Mouse (Mus musculus) intestine, postnatal 0 days (tissue): Measurements from ENCODE around the gene Atg10. TPM values are rescaled to one million over a fixed set of nuclear protein-coding genes. Genes with fewer than 3 reads are reported as not detected.

Experiments used
- ATAC-seq: fragments of 200-750 bp; cut with Nextera tagmentation; 2 replicates; pipeline ENCODE4 v1.8.0; 2017; ENCODE audit warnings: mild to moderate bottlenecking, moderate TSS enrichment, moderate library complexity
- H3K27ac ChIP-seq: fragments of 300-500 bp; sonication (generic); 2 replicates; pipeline ENCODE4 v1.5.1; 2014; ENCODE audit warnings: mild to moderate bottlenecking, low read depth, low read length, moderate library complexity
- H3K27me3 ChIP-seq: fragments of 300-500 bp; sonication (generic); replicated peaks from 2 replicates; pipeline ENCODE4 v1.6.1; 2014; ENCODE audit warnings: low read length, mixed read lengths; ENCODE audit not compliant: control insufficient read depth, insufficient read depth
- H3K36me3 ChIP-seq: fragments of 300-500 bp; sonication (generic); 2 replicates; pipeline ENCODE4 v1.6.1; 2014; ENCODE audit warnings: mild to moderate bottlenecking, moderate library complexity; ENCODE audit not compliant: control insufficient read depth, insufficient read depth
- H3K4me1 ChIP-seq: fragments of 300-500 bp; sonication (generic); replicated peaks from 2 replicates; pipeline ENCODE4 v1.6.1; 2014; ENCODE audit warnings: antibody characterized with exemption, low read length, mixed read lengths; ENCODE audit not compliant: control insufficient read depth, insufficient read depth
- H3K4me2 ChIP-seq: fragments of 300-500 bp; sonication (generic); replicated peaks from 2 replicates; pipeline ENCODE4 v1.6.1; 2014; ENCODE audit warnings: low read depth, mild to moderate bottlenecking, moderate library complexity
- H3K4me3 ChIP-seq: fragments of 300-500 bp; sonication (generic); 2 replicates; pipeline ENCODE4 v1.5.1; 2014; ENCODE audit warnings: low read depth, low read length
- H3K9ac ChIP-seq: fragments of 300-500 bp; sonication (generic); 2 replicates; pipeline ENCODE4 v1.6.1; 2014; ENCODE audit warnings: mild to moderate bottlenecking, low read depth, low read length
- H3K9me3 ChIP-seq: fragments of 300-500 bp; sonication (generic); 2 replicates; pipeline ENCODE4 v1.6.1; 2016; ENCODE audit warnings: mixed run types; ENCODE audit not compliant: control insufficient read depth
- CTCF ChIP-seq: sonication (generic); IDR thresholded peaks from 2 replicates; pipeline ENCODE4 v1.5.1; 2016; ENCODE audit warnings: low read depth, mild to moderate bottlenecking, control low read depth, antibody characterized with exemption, moderate library complexity
- WGBS: fragments of 180-500 bp; shearing (Covaris S2); extraction: QIAGEN DNeasy Blood & Tissue Kit; methylation state at CpG from one replicate; pipeline ENCODE4 v1.1.7; 2014; 5-methylcytosine and 5-hydroxymethylcytosine counted together
- polyA plus RNA-seq: library from polyadenylated mRNA; unstranded; fragments of >200 nt; fragmentation: Nextera tagmentation; extraction: Ambion mirVana; gene quantifications from 2 replicates; pipeline ENCODE4 v1.2.1, GENCODE M21; 2015

The Atg10 gene
- polyA plus RNA-seq, 1 experiment from 2014 or later: 24.5 TPM

DNA sequence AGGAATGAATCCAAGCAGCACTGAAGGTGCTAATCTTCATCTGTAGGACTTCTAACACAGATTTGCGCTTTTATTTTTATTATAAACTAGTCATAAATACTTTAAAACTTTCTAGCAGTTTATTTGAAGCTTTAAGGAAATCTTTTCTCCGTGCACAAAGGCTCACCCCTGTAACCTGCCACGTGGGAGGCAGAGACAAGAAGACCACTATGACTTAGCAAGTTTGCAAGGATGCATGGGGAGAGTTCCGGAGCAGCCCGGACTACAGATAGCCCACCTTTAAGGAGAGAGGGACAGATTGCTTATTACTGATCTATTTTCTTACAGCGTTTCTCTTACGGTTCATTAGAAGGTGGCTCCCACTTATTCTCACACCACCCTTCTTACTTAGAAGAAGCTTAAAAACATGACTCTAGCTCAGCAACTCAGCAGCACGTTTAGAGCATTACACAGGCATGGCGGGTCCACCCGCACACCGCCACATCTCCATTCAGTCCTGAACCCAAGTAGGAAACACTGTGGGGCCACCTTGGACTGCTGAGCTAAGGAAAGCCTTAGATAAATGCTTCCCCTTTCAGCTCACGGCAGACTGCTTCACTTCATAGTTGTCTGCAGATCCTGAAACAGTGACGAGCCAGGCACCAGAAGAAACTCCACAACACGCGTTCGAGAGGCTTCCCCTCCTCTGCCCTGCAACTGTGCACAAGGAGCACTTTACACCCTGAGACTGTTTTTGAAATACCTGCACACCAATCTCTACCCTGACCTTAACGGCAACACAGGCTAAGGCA is 54.0 kb downstream of the Atg10 start:
- Histone ChIP-seq H3K4me2 (no peak overlapping the region), H3K27ac (no peak overlapping the region), H3K27me3 (no peaks in the 10 kb centered on the region), H3K9me3 (no peaks in the 10 kb centered on the region), H3K4me3 (no peak overlapping the region), H3K36me3 (no peaks in the 10 kb centered on the region), H3K9ac (no peak overlapping the region), H3K4me1 (no peaks in the 10 kb centered on the region)
- TF ChIP-seq CTCF: no peak
- no peak for ATAC-seq
- 81% methylated on average over 17 of the region's 17 CpGs for WGBS

DNA sequence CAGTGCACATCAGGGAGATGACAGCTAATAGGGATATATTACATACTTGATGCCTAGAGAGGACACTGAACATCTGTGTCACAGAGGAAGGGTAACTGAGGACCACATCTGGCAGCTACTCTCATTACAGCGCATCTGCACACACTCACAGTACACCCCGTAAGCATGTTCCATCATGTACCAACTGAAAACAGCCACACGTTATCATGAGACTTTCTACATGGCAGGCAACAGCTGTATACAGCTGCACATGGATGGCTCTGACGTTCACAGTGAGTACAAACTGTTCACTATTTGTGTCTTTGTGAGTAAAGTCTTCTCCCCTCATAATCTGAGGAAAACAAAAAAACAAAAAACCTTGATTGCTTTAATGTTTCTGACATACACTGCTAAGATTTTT is 55.3 kb downstream of the Atg10 start:
- Histone ChIP-seq H3K4me1 (no peaks in the 10 kb centered on the region), H3K4me3 (no peak overlapping the region), H3K36me3 (no peaks in the 10 kb centered on the region), H3K4me2 (no peak overlapping the region), H3K9ac (no peak overlapping the region), H3K27ac (no peak overlapping the region), H3K9me3 (no peaks in the 10 kb centered on the region), H3K27me3 (no peaks in the 10 kb centered on the region)
- WGBS: 66% methylated on average over 4 of the region's 4 CpGs
- ATAC-seq: no peak
- no peak for TF ChIP-seq CTCF

DNA sequence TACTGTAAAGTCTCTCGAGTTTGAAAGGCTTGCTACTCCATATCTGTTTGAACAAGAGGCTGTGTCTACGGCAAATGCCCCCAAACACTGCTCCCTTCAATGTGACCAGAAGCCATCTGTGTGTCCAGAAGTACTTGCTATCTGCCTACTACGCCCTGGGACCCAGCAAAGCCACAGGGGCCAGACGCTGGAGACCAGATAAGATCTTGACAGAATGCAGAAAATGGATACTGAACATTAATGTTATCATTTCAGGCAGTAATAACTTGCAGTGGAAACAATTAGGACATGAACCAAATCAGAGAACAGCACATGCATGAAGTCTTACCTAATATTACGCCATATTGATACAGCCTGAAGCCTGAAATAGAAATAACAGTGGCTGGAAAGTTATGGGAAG is 56.2 kb downstream of the Atg10 start:
- no peak for TF ChIP-seq CTCF
- Histone ChIP-seq H3K9me3 (no peaks in the 10 kb centered on the region), H3K36me3 (no peaks in the 10 kb centered on the region), H3K27me3 (no peaks in the 10 kb centered on the region), H3K4me3 (no peak overlapping the region), H3K9ac (no peak overlapping the region), H3K4me2 (no peak overlapping the region), H3K4me1 (no peaks in the 10 kb centered on the region), H3K27ac (no peak overlapping the region)
- ATAC-seq: no peak
- 75% methylated on average over 5 of the region's 5 CpGs for WGBS

DNA sequence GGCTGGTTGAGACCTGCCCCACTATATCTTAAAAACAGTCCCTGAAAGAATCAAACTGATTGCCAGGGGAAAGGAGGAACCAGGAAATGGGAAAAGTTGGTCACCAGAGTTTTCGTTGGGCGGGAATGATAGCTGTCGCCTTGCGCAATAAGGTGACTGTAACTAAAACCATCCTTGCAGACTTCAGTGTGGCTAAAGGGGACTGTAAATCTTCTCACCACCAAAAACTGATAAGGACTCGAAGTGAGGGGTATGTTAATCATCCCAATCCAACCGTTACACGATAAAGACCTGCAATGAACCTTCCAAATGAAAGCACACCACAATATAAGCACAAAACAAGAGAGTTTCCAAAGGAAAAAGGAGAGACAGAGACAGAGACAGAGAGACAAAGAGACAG is 57.5 kb downstream of the Atg10 start:
- H3K9ac ChIP-seq: no peak overlapping the region
- H3K36me3 ChIP-seq: no peaks in the 10 kb centered on the region
- H3K9me3 ChIP-seq: no peaks in the 10 kb centered on the region
- H3K4me3 ChIP-seq: no peak overlapping the region
- no peaks in the 10 kb centered on the region for H3K4me1 ChIP-seq
- 68% methylated on average over 7 of the region's 7 CpGs for WGBS
- ATAC-seq: no peak
- no peak overlapping the region for H3K27ac ChIP-seq
- H3K4me2 ChIP-seq: no peak overlapping the region
- TF ChIP-seq CTCF: no peak
- H3K27me3 ChIP-seq: no peaks in the 10 kb centered on the region

DNA sequence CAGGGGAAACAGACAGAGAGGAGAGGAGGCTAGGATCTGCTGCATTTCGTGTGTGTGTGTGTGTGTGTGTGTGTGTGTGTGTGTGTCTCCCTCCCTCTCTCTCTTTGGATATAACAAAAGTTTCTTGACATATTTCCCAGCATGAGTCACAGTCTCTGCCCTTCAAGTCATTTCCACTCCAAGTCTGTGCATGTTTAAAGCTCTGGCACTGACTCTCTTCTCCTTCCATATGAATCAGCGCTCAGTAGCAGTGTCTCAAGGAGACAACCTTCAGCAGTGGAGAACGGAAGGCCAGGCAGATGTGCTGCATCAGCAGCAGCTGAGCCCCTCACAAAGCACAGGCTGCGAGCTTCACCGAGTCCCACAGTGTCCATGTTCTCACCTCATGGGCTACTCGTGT is 58.6 kb downstream of the Atg10 start:
- H3K27ac ChIP-seq: no peak overlapping the region
- no peak overlapping the region for H3K9ac ChIP-seq
- WGBS: 59% methylated on average over 6 of the region's 6 CpGs

DNA sequence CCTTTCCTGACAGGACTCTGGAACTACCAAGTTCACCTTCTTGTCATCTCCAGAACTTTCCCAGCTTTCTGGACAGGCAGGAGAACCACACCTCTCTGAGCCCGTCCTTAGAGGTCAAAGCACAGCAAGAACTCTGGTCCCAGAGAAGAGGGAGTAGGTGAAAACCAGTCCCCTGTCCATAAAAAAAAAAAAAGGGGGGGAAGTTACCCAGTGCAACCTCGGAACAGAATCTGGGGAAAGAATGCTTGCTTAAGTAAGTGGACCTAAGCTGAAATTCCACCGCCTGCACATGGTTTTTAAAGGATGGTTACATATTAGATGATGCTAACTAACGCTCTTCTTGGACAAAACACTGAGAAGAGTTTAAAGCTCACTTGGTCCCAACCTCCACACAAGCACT is 60.5 kb downstream of the Atg10 start:
- H3K4me3 ChIP-seq: no peak overlapping the region
- no peaks in the 10 kb centered on the region for H3K9me3 ChIP-seq
- ATAC-seq: no peak
- H3K36me3 ChIP-seq: no peaks in the 10 kb centered on the region
- no peaks in the 10 kb centered on the region for H3K4me1 ChIP-seq
- WGBS: 68% methylated on average over 4 of the region's 4 CpGs
- no peaks in the 10 kb centered on the region for H3K27me3 ChIP-seq
- H3K9ac ChIP-seq: no peak overlapping the region
- TF ChIP-seq CTCF: no peak
- no peak overlapping the region for H3K4me2 ChIP-seq
- no peak overlapping the region for H3K27ac ChIP-seq

More for the DNA sequence above, 58.6 kb downstream of the Atg10 start:
- H3K4me3 ChIP-seq: no peak overlapping the region
- TF ChIP-seq CTCF: no peak
- no peaks in the 10 kb centered on the region for H3K4me1 ChIP-seq
- no peaks in the 10 kb centered on the region for H3K9me3 ChIP-seq
- no peak for ATAC-seq
- H3K27me3 ChIP-seq: no peaks in the 10 kb centered on the region
- no peak overlapping the region for H3K4me2 ChIP-seq
- H3K36me3 ChIP-seq: no peaks in the 10 kb centered on the region
